Mouse (Mus musculus): ENCODE results near the gene Uqcrh.

Gene Uqcrh

DNA sequence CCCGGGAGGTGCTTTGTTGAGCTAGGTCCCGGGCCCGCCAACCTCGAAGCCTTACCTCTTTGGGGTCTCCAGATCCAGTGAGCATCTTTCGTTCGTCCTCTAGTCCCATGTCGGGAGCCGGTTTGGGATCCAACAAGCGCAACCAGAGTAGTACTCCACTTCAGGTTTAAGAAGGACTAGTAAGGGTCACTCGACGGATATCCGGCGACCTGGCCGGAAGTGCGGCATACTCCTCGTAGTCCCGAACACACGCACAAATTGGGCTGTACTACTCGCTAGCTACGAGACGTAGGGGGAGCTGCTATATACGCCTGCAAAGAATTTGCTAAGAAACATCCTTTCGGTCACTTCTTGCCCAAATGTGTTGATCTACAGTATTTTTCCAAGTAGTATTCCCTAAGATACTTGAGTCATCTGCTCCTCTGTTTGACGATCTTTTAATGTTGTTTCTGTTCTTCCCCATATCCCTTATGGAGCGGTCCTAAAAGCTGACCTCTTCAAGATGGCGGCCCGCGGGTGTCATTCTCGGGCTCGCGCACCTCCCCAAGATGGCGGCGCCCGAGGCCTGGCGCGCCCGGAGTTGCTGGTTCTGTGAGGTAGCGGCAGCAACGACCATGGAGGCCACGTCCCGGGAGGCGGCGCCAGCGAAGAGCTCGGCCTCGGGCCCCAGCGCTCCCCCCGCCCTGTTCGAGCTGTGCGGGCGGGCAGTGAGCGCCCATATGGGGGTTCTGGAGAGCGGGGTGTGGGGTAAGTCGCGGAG lies at the start of gene Uqcrh, which contains the start of gene Lrrc41:
Uqcrh (minus strand) TSS at position 211 of the 760 bp plus-strand sequence.
Lrrc41 (plus strand) TSS at position 409 of the 760 bp plus-strand sequence.
- peak; percentile 92 to 93 for DNase-seq

DNA sequence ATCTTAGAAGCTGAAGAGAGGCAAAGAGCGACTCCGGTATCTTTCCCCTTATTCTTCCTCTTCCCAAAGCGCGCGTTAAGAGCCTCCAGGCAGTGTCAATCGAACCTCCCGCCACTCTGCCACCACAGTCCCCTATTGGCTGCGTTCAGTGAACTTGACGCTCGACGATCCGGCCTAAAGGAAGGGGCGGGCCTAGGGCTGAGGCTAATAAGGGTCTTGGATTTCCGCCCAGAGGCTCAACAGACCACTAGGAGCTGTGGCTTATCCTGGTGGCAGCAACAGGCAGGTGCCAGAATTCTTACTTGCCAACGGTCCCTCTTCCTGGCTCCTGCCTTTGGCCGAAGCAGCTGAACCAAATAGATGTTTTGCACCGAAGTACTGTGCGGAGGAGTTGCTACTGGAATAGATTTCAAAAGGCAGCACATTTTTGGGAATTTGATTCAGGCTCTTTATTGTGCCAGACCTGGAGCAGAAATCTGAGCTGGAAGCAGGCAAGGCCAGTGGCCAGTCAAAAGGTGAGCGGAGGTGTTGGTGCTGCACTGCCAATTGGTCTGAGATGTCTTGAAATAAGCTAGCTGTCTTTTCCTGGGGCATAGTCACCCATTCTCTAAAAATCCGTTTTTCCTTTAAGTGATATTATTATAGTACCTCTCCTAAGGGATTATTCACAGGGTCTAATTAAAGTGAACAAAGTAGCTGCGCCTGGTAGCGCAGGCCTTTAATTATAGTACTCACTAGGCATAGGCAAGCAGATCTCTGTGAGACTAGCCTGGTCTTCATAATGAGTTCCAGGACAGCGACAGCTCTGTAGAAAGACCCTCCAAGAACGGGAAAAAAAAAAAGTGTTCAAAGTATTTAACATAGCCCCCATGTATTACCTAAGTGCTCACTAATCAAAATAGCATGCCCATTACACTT lies 49.0 kb upstream of the Uqcrh start, which contains the start of the genes Rad54l and Pomgnt1:
Rad54l (minus strand) TSS at position 89 of the 918 bp plus-strand sequence.
Pomgnt1 (plus strand) TSS at position 239 of the 918 bp plus-strand sequence.
- peak; percentile 71 to 81 for DNase-seq

DNA sequence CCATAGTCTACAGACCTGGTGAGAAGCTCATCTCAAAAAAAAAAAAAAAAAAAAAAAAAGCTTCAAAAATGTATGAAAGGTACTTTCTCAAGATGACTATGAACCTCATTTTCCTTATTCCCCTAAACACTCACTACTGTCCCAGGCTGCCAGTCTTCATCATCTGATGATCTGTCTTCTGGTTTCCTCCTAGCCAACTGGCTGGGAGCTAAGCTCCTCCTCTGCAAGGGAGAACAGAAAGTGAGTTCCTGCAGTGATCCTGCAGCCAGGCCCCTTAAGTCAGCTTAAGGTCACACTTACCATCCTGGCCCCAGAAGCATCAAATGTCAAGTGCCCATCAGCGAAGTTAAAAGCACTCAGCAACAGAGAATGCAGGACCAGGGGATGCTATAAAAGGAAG lies 47.9 kb upstream of the Uqcrh start:
- DNase-seq, result no peak

DNA sequence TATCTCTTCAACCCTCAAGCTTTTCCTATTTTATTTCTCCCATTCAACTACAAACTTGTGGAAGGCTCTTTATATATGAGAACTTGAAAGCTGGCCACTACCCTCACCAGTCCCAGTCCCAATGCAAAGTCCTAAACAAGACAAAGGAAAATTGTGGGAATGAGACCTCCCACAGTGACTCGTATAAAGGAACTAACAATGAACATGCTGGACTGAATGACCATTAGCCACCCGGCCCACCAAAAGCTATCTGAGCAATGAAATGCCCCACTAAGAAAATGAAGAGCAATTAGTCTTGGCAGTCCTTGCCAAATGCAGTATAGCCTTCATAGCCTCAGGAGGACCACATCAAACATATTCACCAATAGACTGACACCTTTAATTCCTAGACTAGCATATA lies 36.6 kb upstream of the Uqcrh start:
- DNase-seq, result no peak

DNA sequence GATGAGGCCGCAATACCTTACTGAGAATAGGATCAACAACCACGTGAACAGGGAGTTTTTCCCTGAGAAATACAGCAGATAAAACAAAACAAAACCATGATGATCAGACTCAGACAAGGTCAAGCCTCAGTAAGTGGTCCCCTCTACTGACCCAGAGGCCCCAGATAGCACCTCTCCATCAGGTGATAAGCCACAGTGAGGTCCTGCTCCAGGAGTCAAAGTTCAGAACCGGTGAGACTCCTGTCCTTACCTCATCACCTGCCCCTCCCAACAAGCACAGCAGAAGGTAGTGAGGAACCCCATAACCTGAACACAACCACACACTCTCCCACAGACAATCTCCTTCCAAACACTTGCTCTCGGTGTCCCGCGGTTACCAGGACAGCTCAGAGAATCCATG lies 35.8 kb upstream of the Uqcrh start:
- DNase-seq, result no peak

DNA sequence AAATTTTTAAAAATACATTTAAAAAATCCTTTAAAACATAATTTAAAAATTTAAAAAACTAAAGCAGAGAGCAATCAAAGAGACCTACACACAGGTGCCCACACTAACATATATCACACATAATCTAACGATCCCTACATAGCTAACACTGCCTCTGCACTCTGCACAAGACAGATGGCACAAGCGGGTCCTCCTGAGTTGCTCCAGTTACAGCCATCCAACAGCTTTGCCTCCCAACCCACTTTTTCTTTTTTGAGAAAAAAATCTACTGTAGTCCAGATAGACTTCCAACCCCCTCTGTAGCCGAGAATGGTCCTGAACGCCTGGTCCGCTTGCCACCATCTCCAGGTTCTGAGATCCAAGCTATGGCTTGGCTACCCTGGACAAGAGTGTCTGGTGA lies 30.4 kb upstream of the Uqcrh start:
- no peak for DNase-seq

DNA sequence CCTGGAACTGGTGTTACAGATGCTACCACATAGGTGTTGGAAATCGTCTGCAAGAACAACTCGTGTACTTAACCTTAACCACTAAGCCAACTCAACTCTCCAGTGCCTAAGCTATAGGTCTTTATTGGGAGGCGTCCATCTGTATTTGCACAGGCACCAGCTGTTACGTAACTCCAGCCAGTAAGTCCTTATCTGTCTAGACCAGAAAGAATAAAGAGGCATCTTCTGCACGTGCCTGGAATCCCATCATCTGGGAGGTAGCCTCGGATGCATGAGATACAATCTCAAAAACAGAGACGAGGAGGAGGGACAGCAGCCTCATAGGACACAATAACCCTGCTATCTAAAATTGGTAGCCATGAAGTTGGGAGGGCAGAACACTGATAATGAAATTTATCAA lies 26.1 kb upstream of the Uqcrh start:
- DNase-seq, result no peak

DNA sequence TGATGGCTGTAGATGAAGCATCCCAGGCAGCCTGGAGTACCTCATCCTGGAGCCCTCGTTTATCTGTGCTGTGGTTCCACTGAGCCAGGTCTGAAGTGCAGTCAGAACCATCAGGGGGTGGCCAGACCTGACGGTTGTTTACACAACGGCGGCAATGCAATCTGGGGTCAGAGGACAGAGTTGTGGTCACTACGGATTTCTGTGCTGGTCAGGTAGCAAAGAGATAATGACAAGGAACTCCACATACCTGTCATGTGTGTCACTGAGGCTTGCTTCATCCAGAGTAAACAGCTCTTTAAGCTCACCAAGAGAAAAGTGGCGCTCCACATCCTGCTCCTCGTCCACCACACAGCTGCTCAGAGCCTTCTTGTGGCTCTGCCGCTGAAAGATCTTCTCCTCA lies 22.3 kb upstream of the Uqcrh start:
- no peak for DNase-seq

DNA sequence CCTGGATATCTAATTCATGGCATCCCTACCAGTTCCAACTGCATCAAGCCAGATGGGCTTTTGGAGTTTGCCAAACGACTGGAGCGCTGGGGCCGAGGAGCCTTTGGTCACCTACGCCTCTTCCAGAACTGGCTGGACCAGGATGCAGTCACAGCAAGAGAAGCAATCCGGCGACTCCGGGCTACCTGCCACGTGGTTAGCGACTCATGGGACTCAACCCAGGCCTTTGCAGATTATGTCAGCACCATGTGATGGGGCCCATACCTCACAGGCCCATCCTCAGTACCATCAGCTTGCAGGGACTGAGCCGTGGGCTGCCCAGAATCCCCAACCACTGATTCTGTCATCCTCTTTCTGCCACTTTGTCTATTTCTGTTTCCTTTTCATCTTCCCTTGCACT lies 21.4 kb upstream of the Uqcrh start:
- no peak for DNase-seq

DNA sequence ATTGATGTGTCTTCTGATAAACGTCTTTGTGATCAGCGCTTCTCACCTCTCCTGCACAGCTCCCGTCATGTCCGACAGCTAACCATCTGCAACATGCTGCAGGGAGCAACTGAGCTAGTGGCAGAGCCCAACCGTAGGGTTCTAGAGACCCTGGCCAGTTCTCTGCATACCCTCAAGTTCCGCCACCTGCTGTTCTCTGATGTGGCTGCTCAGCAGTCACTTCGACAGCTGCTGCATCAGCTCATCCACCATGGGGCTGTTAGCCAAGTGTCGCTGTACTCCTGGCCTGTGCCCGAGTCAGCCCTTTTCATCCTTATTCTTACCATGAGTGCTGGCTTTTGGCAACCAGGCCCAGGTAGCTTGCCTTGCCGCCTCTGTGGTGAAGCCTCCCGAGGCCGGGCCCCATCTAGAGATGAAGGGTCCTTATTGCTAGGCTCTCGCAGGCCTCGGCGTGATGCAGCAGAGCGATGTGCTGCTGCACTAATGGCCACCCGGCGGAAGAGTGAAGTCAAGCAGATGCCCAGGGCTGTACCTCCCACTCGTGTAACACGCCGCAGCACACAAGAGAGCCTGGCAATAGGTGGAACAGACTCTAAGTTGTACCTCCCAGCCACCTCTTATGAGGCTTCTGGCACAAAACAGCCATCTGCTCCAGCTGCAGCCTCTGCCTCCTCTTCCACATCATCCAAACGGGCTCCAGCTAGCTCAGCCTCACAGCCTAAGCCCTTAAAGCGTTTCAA lies 13.8 kb upstream of the Uqcrh start:
- DNase-seq, result peak in 1 of 2 experiments; percentile 23

DNA sequence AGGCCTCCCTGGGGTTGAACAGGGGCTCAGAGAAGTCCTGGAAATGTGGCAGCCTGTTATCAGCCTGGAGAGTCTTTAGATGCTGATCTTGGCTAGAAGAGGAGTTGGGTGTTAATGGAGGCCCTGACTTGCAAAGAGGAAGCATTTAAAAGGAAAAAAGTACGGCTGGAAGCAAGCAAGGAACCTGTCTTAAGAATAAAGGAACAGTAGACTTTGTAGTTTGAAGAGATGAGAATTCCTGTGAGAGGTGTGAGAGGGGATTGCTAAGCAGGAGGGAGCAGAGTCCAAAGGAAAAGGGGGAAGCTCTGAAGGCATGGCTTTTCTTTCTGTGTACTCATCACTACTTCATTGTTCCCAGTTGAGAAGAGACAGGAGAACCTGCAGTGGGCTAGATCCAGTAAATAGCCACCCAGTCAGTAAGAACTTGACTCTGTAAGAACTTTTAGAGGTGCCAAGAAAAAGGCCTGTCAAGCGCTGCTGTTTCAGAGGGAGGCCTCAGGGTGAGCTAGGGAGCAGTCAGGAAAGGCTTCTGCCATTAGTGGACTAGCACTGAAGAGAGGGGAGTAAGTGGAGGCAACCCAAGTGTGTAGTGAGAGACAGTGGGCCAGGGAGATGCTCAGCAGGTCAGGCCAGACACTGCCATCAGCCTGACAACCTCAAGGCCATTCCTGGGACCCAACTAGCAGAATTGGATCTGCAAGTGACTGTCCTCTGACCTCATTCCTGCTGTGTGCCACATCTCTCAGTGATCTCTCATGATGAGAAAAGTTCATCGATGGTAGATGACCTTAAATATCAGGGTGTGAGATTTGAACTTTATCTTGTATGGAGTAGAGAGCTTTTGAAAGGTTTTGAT lies 2.6 kb upstream of the Uqcrh start:
- DNase-seq, result no peak

DNA sequence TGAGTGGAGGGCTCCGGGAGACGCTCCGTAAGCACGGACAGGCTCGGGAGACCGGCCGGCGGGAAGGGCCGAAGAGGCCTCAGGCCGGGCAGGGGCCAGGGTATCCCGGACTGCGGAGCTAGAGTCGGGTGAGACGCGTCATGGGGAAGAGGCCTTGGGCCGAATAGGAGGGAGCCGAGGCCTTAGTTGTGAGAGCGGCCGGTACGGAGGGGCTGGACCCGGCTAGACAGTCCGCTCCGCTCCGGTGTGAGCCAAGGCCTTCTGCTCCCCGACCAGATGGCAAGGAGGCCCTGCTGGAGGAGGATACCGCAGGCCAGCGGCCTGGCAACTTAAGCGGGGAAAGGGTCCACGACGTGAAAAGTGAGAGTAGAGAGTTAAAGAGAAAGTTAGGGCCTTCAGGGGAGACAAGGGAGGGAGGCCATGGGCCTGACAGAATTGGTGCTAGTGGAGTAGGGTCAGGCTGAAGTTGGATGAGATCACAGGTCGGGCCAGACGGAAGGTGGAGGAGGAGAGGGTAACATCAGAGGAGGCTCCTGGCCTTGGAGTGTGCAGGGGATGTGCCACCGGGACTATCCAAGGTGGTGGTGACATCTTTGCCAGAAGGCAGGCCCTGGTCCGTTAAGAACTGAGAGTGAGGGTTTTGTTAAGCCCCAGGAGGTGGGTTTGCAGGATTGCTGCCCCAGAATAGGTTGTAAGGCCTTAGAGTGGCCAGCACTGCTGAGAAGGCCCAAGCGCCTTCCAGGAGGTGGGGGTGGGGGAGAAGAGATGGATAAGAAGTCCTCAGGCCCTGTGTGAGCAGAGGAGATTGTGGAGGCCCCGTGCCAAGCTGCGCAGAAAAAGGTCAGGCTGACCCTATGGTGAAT lies 1.7 kb upstream of the Uqcrh start:
- DNase-seq, result peak in 1 of 2 experiments; percentile 16

DNA sequence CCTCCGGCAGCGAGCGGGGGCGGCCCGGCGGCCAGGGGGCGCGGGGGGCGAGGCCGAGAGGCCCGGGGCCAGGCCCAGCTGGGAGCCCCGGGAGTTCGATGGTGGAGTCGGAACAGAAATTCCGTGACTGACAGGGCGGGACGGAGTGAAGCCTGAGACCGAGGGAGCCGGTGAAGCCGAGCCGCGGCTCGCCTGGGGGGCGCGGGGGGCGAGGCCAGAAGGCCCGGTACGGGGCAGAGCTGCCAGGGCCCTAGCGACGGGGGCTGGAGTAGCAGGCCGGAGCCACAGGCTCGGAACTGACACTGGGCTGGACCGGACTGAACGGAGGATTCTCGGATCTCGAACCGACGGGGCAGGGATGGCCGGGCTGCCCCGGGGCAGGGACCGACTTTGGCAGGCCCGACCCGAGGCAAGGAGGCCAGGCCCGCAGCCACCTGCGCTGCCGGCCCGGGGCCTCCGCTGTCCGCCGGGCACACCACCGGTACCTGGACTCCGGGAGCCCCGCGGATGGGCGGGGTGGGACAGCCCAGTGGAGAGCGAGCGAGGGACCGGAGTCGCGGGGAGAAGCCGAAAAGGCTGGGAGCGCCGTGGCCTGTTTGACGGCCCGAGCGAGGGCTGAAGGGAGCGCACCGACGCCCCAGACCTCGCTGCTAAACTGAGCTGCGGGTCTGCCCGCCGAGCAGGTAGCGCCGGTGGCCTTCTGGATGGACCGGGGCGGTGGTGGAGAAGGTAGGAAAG lies 929 bp upstream of the Uqcrh start:
- DNase-seq, result peak; percentile 74 to 76

DNA sequence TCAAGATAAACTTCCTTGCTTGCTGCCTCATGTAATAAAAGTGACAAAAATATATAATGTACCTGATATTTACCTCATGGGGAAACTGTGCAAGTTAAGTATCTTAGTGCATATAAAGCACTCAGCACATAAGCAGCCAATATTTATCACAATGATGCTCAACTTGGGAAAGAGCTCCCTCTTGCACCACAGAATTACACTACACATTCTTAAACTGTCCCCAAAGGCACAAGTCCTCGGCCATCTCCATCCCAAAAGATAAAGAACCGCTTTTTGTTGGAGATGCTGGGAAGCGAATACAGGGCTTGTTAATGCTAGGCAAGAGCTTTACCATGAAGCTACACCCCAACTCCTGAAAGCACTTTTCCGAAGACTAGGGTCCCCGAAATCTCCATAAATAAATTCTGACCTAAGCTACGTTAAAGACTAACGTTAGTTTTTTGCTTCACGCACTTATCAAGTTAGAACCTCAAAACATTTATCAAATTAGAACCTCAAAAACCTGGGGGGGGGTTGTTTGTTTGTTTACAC lies 661 bp downstream of the Uqcrh start:
- DNase-seq, result no peak

DNA sequence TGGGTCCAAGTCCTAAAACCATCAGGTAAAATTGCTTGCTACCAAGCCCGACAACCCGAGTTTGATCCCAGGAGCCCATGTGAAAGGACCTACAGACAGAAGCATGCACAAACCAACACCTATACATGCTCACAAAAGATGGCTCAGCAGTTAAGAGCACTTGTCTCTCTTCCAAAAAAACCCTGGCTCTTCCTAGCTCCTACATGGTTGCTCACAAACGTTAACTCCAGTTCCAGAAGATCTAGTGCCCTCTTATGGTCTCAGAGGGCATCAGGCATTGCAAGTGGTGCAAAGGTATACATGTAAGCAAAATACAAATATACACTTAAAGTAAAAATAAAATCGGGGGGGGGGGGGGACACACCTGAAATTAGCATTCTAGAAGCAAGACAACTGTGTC lies 1.7 kb downstream of the Uqcrh start:
- DNase-seq, result no peak

DNA sequence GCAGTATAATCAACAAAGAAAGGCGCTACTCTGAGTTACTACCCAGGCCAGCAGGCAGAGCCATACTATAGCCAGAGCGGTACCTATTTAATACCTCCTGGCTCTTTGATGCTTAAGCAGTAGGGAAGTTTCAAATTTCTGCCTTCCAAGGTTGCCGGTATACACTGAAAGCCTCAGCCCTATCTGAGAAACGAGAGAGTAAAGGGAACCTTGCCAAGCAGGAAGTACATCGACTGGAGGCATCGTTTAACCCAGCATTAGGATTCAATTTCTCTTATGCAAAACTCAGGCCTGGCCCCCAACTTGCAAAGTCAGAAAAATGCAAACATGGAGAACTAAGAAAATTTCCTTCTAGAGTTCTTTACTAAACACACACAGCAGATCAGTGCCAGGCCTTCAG lies 4.8 kb downstream of the Uqcrh start:
- DNase-seq, result no peak

DNA sequence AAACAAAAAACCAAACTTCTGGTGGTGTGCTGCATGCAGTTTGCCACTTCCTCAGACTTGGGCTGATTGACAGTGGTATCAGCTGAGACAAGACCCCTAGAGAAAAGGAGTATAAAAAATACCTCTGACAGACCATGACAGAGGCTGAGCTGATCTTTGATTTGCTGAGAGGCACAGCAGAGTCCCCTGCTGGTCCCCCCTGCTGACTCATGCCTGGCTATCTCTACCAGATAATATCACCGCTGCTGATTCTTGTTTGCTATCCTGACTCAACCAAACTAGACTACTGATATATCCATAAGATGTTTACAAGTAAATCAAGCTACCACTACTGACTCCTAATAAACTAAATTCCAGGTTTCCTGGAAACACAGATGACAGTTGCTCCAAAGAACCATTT lies 11.0 kb downstream of the Uqcrh start:
- no peak for DNase-seq

DNA sequence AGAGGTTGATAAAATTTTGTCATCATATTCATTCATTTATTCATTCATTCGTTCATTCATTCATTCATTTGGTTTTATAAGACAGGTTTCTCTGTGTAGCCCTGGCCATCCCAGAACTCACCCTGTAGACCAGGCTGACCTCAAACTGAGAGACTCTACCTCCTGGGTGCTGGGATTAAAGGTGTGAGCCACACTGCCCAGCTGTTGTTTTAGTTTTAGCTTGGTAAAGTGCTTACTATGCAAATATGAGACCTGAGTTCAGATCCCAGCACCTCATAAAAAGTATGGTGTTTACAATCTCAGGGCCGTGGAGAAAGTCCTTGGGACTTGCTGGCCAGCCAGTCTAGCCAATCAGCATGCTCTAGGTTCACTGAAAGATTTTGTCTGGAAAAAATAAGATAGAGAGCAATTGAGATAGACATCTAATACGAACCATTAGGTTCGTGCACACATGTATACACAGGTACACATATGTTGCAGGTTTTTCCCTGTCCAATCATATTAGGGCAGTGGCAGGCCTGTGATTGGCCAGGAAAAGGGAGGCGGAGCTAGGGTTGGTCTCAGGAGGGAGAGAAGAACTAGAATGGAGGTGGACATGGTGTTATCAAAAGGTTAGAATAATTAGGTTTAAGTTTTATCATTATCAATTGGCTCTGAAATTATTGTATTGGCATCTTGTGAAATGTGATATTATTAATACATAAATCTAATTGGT lies 15.7 kb downstream of the Uqcrh start:
- no peak for DNase-seq

DNA sequence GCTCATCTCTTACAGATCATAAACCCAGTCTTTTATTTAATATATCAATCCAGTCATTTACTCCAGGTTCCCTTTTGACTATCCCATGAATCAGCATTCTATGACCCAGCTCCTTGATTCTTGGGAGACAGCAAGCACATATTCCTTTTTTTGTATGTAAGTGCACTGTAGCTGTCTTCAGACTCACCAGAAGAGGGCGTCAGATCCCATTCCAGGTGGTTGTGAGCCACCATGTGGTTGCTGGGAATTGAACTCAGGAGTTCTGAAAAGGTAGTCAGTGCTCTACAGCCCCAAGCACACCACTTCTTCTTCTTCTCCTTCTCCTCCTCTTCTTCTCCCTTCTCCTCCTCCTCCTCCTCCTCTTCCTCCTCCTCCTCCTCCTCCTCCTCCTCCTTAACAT lies 17.3 kb downstream of the Uqcrh start:
- DNase-seq, result no peak
